Mouse (Mus musculus) liver, adult 2 months (tissue): ENCODE data around the gene E030018B13Rik. TPM values are rescaled to one million over a fixed set of nuclear protein-coding genes. Genes with fewer than 3 reads are reported as not detected.

Experiments
- DNase-seq: peaks from one replicate; pipeline ENCODE4 v3.0.0-alpha.2; 2011; ENCODE audit warnings: low read depth, low spot score; ENCODE audit errors: extremely low read depth
- H3K27ac ChIP-seq: fragments of 200-500 bp; replicated peaks from 2 replicates; pipeline ENCODE4 v1.5.1; 2012; ENCODE audit warnings: low read depth, mild to moderate bottlenecking, control low read depth, inconsistent platforms, low read length; ENCODE audit not compliant: insufficient read depth
- H3K27me3 ChIP-seq: fragments of 200-500 bp; 2 replicates; pipeline ENCODE4 v1.6.1; 2012; ENCODE audit warnings: mild to moderate bottlenecking, moderate library complexity, low read length, inconsistent platforms; ENCODE audit not compliant: control insufficient read depth, insufficient read depth
- H3K36me3 ChIP-seq: fragments of 200-500 bp; 2 replicates; pipeline ENCODE4 v1.6.1; 2012; ENCODE audit warnings: low read length, inconsistent platforms; ENCODE audit not compliant: control insufficient read depth, insufficient read depth
- H3K4me1 ChIP-seq: fragments of 200-500 bp; 2 replicates; pipeline ENCODE4 v1.6.1; 2011; ENCODE audit warnings: low read length; ENCODE audit not compliant: control insufficient read depth, insufficient read depth
- H3K4me3 ChIP-seq: fragments of 200-500 bp; 2 replicates; pipeline ENCODE4 v1.5.1; 2011; ENCODE audit warnings: low read depth, mild to moderate bottlenecking, control low read depth, low read length, moderate library complexity; ENCODE audit not compliant: insufficient read depth
- H3K79me2 ChIP-seq: fragments of 200-500 bp; 2 replicates; pipeline ENCODE4 v1.6.1; 2012; ENCODE audit warnings: inconsistent platforms, mild to moderate bottlenecking, low read length, moderate library complexity; ENCODE audit not compliant: control insufficient read depth, insufficient read depth
- H3K9ac ChIP-seq: fragments of 200-500 bp; 2 replicates; pipeline ENCODE4 v1.6.1; 2012; ENCODE audit warnings: low read depth, mild to moderate bottlenecking, control low read depth, inconsistent platforms, low read length
- CTCF ChIP-seq: fragments of 200-500 bp; IDR thresholded peaks from 2 replicates; pipeline ENCODE4 v1.5.1; 2011; ENCODE audit warnings: low read depth, low read length, control low read depth
- POLR2A ChIP-seq: fragments of 200-500 bp; IDR thresholded peaks from 2 replicates; pipeline ENCODE4 v1.6.1; 2011; ENCODE audit warnings: low read length, control low read depth; ENCODE audit not compliant: insufficient read depth; ENCODE audit errors: extremely low read depth
- WGBS: fragments of 180-500 bp; shearing (Covaris S2); methylation state at CpG from one replicate; pipeline ENCODE4 v1.1.7; 2018; 5-methylcytosine and 5-hydroxymethylcytosine counted together
- polyA plus RNA-seq: library from polyadenylated mRNA; depleted of rRNA; stranded (reverse); fragments of >200 nt; gene quantifications from 2 replicates; pipeline ENCODE4 v1.2.3, GENCODE M21; 2012
- total RNA-seq: library from RNA; depleted of rRNA; stranded (reverse); fragments of >200 nt; gene quantifications from 2 replicates; pipeline ENCODE4 v1.2.3, GENCODE M21; 2014

The E030018B13Rik gene
- total and polyA plus RNA-seq, 2 experiments = 0.09 TPM; not detected in 1

- H3K79me2 ChIP-seq = peaks cover 59% of the 10 kb centered on the region
- no peaks in the 10 kb centered on the region for H3K27me3 ChIP-seq
- no peak overlapping the region for H3K4me3 ChIP-seq
- no peak for TF ChIP-seq POLR2A
- TF ChIP-seq CTCF = no peak
- DNase-seq = no peak
- peaks cover 67% of the 10 kb centered on the region for H3K4me1 ChIP-seq
- no peaks in the 10 kb centered on the region for H3K36me3 ChIP-seq
- H3K9ac ChIP-seq = peak overlapping the region; percentile 13
- 69% methylated on average over 10 of the region's 10 CpGs for whole genome bisulfite sequencing
- H3K27ac ChIP-seq = peak overlapping the region; percentile 99
These were observed 2.6 kb upstream of the E030018B13Rik start for GRCm38 (mm10) chr7:63913724-63914692.

DNA sequence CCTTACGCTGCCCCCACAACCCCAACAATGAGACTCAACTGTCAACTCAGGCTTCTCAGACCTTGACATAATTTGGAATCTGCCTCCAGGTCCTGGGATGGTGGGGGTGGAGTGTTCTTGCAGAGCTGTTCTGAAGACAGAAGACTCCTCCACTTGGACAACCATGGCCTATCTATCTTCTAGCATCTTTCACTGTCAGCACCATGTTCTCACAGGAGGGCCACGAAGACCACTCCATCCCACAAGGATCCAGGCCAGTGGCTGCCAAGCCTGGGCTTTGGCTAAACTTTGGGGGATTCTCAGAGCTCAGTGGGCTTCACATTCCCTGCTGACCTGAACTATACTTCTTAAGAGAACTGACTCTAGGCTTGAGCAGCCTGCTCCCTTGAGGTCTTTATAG lies 1.8 kb upstream of the E030018B13Rik start:
- Histone ChIP-seq H3K79me2 (peaks cover 61% of the 10 kb centered on the region), H3K4me1 (peaks cover 75% of the 10 kb centered on the region), H3K27me3 (no peaks in the 10 kb centered on the region), H3K36me3 (no peaks in the 10 kb centered on the region), H3K27ac (peak overlapping the region; percentile 99), H3K4me3 (no peak overlapping the region), H3K9ac (no peak overlapping the region)
- no peak for TF ChIP-seq CTCF
- TF ChIP-seq POLR2A = no peak
- 100% methylated on average over 2 of the region's 2 CpGs for WGBS
- no peak for DNase-seq

DNA sequence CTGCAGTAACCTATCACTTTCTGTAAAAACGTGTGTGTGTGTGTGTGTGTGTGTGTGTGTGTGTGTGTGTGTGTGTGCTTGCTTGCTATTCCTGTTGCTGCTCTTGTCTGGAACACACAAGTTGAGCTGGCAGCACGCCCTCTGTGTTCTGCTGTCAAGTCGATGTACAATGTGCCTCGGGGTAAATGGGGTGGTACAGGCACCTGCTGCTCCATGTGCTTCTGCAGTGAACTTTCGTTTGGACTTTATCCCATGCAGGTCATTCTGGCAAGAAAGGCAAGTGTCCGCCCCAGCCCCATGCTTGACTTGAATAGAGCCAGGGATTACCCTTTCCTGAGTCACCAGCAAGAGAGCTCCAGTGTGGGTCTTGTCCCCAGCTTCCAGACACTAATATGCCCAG lies 1.0 kb downstream of the E030018B13Rik start:
- Histone ChIP-seq H3K4me3 (no peak overlapping the region; the same call in 1 of the 2 replicates), H3K36me3 (no peaks in the 10 kb centered on the region), H3K4me1 (peaks cover 62% of the 10 kb centered on the region), H3K27ac (peak overlapping the region; percentile 93), H3K79me2 (peaks cover 73% of the 10 kb centered on the region), H3K9ac (peak overlapping the region; percentile 68), H3K27me3 (no peaks in the 10 kb centered on the region)
- peak; percentile 99 for DNase-seq
- TF ChIP-seq POLR2A (no peak), CTCF (no peak)
- WGBS = 14% methylated on average over 6 of the region's 6 CpGs

- H3K9ac ChIP-seq = peak overlapping the region; percentile 61
- 66% methylated on average over 12 of the region's 12 CpGs for WGBS
- TF ChIP-seq CTCF (no peak), POLR2A (no peak)
- peak; percentile 62 for DNase-seq
- peak overlapping the region; percentile 90 for H3K27ac ChIP-seq
- H3K4me3 ChIP-seq = no peak overlapping the region
- no peaks in the 10 kb centered on the region for H3K27me3 ChIP-seq
- H3K4me1 ChIP-seq = peaks cover 58% of the 10 kb centered on the region
- no peaks in the 10 kb centered on the region for H3K36me3 ChIP-seq
- H3K79me2 ChIP-seq = peaks cover 78% of the 10 kb centered on the region
These were observed 2.4 kb downstream of the E030018B13Rik start for GRCm38 (mm10) chr7:63918771-63919768.

- peak; percentile 11 for DNase-seq
- Histone ChIP-seq H3K36me3 (no peaks in the 10 kb centered on the region), H3K9ac (no peak overlapping the region), H3K27ac (peak overlapping the region; percentile 32), H3K27me3 (no peaks in the 10 kb centered on the region), H3K4me3 (no peak overlapping the region), H3K4me1 (peaks cover 57% of the 10 kb centered on the region), H3K79me2 (peaks cover 61% of the 10 kb centered on the region; the same call in 1 of the 2 replicates)
- no peak for TF ChIP-seq POLR2A
- no peak for TF ChIP-seq CTCF
- 71% methylated on average over 8 of the region's 8 CpGs for WGBS
These were observed 5.4 kb downstream of the E030018B13Rik start for GRCm38 (mm10) chr7:63921909-63922562.
